Mouse (Mus musculus) intestine, embryonic 15.5 days (tissue): Measurements from ENCODE around the gene Gamt. TPM values are rescaled to one million over a fixed set of nuclear protein-coding genes. Genes with fewer than 3 reads are reported as not detected.
"Not testable (repeated sequence)": the region's sequence is repeated elsewhere in the genome, so short reads cannot be mapped to it uniquely, and the experiment has no call there.

ENCODE experiments used
- ATAC-seq: fragments of 200-750 bp; cut with Nextera tagmentation; 2 replicates; pipeline ENCODE4 v1.8.0; 2017; ENCODE audit warnings: moderate TSS enrichment, moderate library complexity
- H3K27ac ChIP-seq: fragments of 300-500 bp; sonication (generic); 2 replicates; pipeline ENCODE4 v1.5.1; 2015; ENCODE audit warnings: mild to moderate bottlenecking, inconsistent platforms
- H3K27me3 ChIP-seq: fragments of 300-500 bp; sonication (generic); replicated peaks from 2 replicates; pipeline ENCODE4 v1.6.1; 2015; ENCODE audit warnings: inconsistent platforms
- H3K36me3 ChIP-seq: fragments of 300-500 bp; sonication (generic); 2 replicates; pipeline ENCODE4 v1.6.1; 2015; ENCODE audit warnings: inconsistent platforms
- H3K4me1 ChIP-seq: fragments of 300-500 bp; sonication (generic); replicated peaks from 2 replicates; pipeline ENCODE4 v1.6.1; 2015; ENCODE audit warnings: inconsistent platforms
- H3K4me2 ChIP-seq: fragments of 300-500 bp; sonication (generic); replicated peaks from 2 replicates; pipeline ENCODE4 v1.6.1; 2015; ENCODE audit warnings: mild to moderate bottlenecking, inconsistent platforms
- H3K4me3 ChIP-seq: fragments of 300-500 bp; sonication (generic); replicated peaks from 2 replicates; pipeline ENCODE4 v1.5.1; 2015; ENCODE audit warnings: inconsistent platforms
- H3K9ac ChIP-seq: fragments of 300-500 bp; sonication (generic); 2 replicates; pipeline ENCODE4 v1.6.1; 2015; ENCODE audit warnings: inconsistent platforms
- H3K9me3 ChIP-seq: fragments of 300-500 bp; sonication (generic); 2 replicates; pipeline ENCODE4 v1.6.1; 2016; ENCODE audit warnings: inconsistent platforms
- WGBS: fragments of 180-500 bp; shearing (Covaris S2); methylation state at CpG from one replicate; pipeline ENCODE4 v1.1.7; 2015; 5-methylcytosine and 5-hydroxymethylcytosine counted together
- polyA plus RNA-seq: library from polyadenylated mRNA; unstranded; fragments of >200 nt; fragmentation: Nextera tagmentation; extraction: Ambion mirVana; gene quantifications from 2 replicates; pipeline ENCODE4 v1.2.1, GENCODE M21; 2015

The Gamt gene
- polyA plus RNA-seq, 1 experiment from 2014 or later, result 71.0 TPM

GRCm38 (mm10) chr10:80254331-80255297 is 6.2 kb downstream of the Gamt start:
- no peak for ATAC-seq
- Histone ChIP-seq H3K4me1 (peaks cover 25% of the 10 kb centered on the region), H3K9me3 (no peaks in the 10 kb centered on the region), H3K9ac (no peak overlapping the region), H3K27me3 (no peaks in the 10 kb centered on the region), H3K27ac (no peak overlapping the region), H3K4me2 (no peak overlapping the region), H3K36me3 (peaks cover 52% of the 10 kb centered on the region), H3K4me3 (no peak overlapping the region)
- 92% methylated on average over 26 of the region's 26 CpGs for WGBS

GRCm38 (mm10) chr10:80253551-80253950 is 7.3 kb downstream of the Gamt start:
- Histone ChIP-seq H3K36me3 (peaks cover 48% of the 10 kb centered on the region), H3K4me2 (no peak overlapping the region), H3K9me3 (no peaks in the 10 kb centered on the region), H3K4me3 (no peak overlapping the region), H3K9ac (no peak overlapping the region), H3K27me3 (no peaks in the 10 kb centered on the region), H3K4me1 (peaks cover 19% of the 10 kb centered on the region), H3K27ac (no peak overlapping the region)
- WGBS, result 79% methylated on average over 6 of the region's 6 CpGs
- no peak for ATAC-seq

DNA sequence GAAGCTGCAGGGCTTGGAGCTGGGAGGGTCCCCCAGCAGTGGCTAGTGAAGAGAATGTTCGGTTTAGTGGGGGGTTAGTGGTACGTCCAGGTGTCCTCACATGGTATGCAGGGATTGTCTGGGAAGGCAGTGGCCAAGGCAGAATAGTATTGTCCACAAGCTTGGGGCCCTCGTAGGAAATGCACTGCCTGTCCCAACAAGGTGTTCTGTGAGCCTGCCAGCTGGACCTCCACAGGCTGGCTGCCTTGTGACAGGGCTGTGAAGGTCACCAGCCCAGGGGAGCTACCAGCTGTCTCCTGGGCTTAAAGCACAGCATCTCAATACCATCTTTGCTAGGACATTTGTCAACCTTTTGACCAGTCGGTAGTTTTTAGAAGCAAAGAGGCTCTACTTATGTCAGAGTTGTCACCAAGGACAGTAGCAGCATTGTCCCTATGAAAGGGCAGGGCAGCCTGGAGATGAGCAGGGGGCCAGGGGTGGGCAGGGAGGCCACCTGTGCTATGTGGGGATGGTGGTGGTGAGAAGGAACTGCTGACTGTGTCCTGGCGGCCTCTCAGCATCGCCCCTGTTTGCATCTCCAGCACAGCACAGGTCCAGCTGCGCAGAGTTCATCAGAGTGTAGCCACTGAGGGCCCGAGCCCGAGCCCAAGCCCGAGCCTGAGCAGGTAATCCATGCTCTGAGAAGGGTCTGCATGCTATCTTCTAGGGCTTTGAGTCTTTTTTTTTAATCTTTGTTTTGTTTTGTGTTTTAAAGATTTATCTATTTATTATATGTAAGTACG is 8.1 kb downstream of the Gamt start:
- Histone ChIP-seq H3K27ac (no peak overlapping the region), H3K36me3 (peaks cover 40% of the 10 kb centered on the region), H3K4me2 (no peak overlapping the region), H3K9ac (no peak overlapping the region), H3K4me3 (no peak overlapping the region), H3K27me3 (no peaks in the 10 kb centered on the region), H3K4me1 (peaks cover 23% of the 10 kb centered on the region), H3K9me3 (no peaks in the 10 kb centered on the region)
- WGBS, result 87% methylated on average over 11 of the region's 11 CpGs
- no peak for ATAC-seq

- Histone ChIP-seq H3K27ac (no peak overlapping the region), H3K4me3 (no peak overlapping the region), H3K9ac (no peak overlapping the region), H3K36me3 (peaks cover 36% of the 10 kb centered on the region), H3K4me1 (peaks cover 23% of the 10 kb centered on the region), H3K27me3 (no peaks in the 10 kb centered on the region), H3K4me2 (no peak overlapping the region), H3K9me3 (no peaks in the 10 kb centered on the region)
- ATAC-seq, result no peak
Measured at GRCm38 (mm10) chr10:80252011-80252410, 8.8 kb downstream of the Gamt start.

GRCm38 (mm10) chr10:80250573-80250972 is 10.2 kb downstream of the Gamt start:
- Histone ChIP-seq H3K9ac (peak overlapping the region; percentile 75), H3K4me2 (peak overlapping the region; percentile 80), H3K27me3 (no peaks in the 10 kb centered on the region), H3K9me3 (no peaks in the 10 kb centered on the region), H3K27ac (no peak overlapping the region), H3K4me3 (no peak overlapping the region), H3K36me3 (peaks cover 24% of the 10 kb centered on the region), H3K4me1 (peaks cover 23% of the 10 kb centered on the region)
- ATAC-seq, result no peak
- WGBS, result 86% methylated on average over 4 of the region's 4 CpGs

DNA sequence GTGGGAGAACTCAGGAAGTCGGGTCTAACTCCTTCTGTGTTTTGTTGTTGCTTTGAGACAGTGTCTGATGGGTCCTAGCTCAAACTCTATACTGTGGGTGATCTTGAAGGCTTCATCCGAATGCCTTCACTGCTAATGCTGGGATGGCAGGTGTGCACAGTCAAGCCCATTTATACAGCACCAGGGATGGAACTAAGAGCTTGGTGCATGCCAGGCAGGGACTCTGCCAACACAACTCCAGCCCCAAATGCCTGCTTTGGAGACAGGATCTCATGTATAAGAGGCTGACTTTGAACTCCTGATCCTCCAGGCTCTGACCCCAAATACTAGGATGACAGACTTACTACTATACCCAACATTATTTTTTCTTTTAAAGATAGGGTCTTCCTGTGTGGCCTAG is 10.8 kb downstream of the Gamt start:
- Histone ChIP-seq H3K27ac (peak overlapping the region; percentile 90), H3K36me3 (peaks cover 23% of the 10 kb centered on the region), H3K4me3 (peak overlapping the region; percentile 73), H3K4me2 (peak overlapping the region; percentile 80), H3K27me3 (no peaks in the 10 kb centered on the region), H3K9ac (peak overlapping the region; percentile 75), H3K9me3 (no peaks in the 10 kb centered on the region), H3K4me1 (peaks cover 23% of the 10 kb centered on the region)
- ATAC-seq, result no peak
- 40% methylated on average over 2 of the region's 2 CpGs for WGBS

GRCm38 (mm10) chr10:80248971-80249640 is 11.7 kb downstream of the Gamt start, which contains the start of gene Ndufs7:
Gene Ndufs7, plus strand, starts transcription at chr10:80249121.
- H3K27me3 ChIP-seq, result no peaks in the 10 kb centered on the region
- H3K9me3 ChIP-seq, result no peaks in the 10 kb centered on the region
- peak within 1 kb of the TSS; percentile 73 for H3K4me3 ChIP-seq
- peak within 1 kb of the TSS; percentile 75 for H3K9ac ChIP-seq
- peak within 1 kb of the TSS; percentile 80 for H3K4me2 ChIP-seq
- WGBS, result under 1% methylated on average over 53 of the region's 53 CpGs
- H3K4me1 ChIP-seq, result peaks cover 20% of the 10 kb centered on the region
- H3K27ac ChIP-seq, result peak within 1 kb of the TSS; percentile 90
- H3K36me3 ChIP-seq, result peaks cover 21% of the 10 kb centered on the region
- ATAC-seq, result peak; percentile 94

- not testable (repeated sequence) for H3K9me3 ChIP-seq, ATAC-seq, H3K27me3 ChIP-seq, H3K27ac ChIP-seq, H3K9ac ChIP-seq
- H3K4me3 ChIP-seq, result peak overlapping the region; percentile 73
- WGBS, result 26% methylated on average over 3 of the region's 3 CpGs
- peaks cover 24% of the 10 kb centered on the region for H3K36me3 ChIP-seq
- peaks cover 20% of the 10 kb centered on the region for H3K4me1 ChIP-seq
- peak overlapping the region; percentile 80 for H3K4me2 ChIP-seq
Measured at GRCm38 (mm10) chr10:80248437-80248836, 12.4 kb downstream of the Gamt start.

DNA sequence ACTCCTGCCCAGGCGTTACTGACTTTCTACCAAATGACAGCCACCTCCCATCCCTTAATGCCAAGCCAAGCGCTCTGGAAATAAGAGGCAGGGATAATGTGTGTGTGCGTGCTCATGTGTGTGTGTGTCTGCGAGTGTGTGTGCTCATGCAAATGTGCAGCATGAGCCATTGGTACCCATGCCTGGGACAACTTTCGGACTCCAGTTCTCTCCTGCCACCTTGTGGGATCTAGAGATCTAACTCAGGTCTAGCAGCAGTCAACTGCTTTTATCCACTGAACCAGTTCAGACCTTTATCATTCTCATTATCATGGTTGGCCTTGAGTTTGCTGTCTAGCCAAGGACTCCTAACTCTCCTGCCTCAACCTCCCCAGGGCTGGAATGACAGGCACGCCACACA is 13.0 kb downstream of the Gamt start:
- H3K4me3 ChIP-seq, result no peak overlapping the region
- H3K4me1 ChIP-seq, result peaks cover 20% of the 10 kb centered on the region
- 46% methylated on average over 6 of the region's 6 CpGs for WGBS
- H3K9ac ChIP-seq, result no peak overlapping the region
- no peak overlapping the region for H3K27ac ChIP-seq
- H3K4me2 ChIP-seq, result no peak overlapping the region
- H3K9me3 ChIP-seq, result no peaks in the 10 kb centered on the region
- ATAC-seq, result no peak
- H3K27me3 ChIP-seq, result no peaks in the 10 kb centered on the region
- peaks cover 25% of the 10 kb centered on the region for H3K36me3 ChIP-seq

DNA sequence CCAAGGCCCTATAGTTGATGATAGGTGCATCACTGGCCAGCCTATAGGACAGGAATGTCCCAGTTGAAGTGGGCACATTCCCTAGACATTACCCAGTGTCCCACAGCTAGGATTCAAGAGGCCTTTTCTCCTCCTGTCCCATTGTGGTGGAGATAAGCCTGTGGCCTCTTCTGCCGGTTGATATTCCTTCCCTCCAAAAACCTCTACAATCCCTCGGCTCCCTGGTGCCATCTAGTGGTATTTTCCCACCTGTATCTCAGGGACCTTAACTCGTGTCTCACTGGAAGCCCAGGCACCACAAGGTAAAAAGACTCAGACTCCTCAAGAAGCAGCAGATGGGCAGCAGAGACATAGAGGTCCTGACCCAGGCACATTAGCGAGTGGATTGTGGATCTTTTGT is 15.2 kb downstream of the Gamt start:
- no peak for ATAC-seq
- H3K36me3 ChIP-seq, result peaks cover 38% of the 10 kb centered on the region
- no peak overlapping the region for H3K9ac ChIP-seq
- H3K4me1 ChIP-seq, result peaks cover 17% of the 10 kb centered on the region
- no peaks in the 10 kb centered on the region for H3K9me3 ChIP-seq
- 4% methylated on average over 4 of the region's 4 CpGs for WGBS
- H3K4me3 ChIP-seq, result no peak overlapping the region
- H3K4me2 ChIP-seq, result no peak overlapping the region
- H3K27me3 ChIP-seq, result no peaks in the 10 kb centered on the region
- H3K27ac ChIP-seq, result peak overlapping the region; percentile 36; the same call in 1 of the 2 replicates

- H3K27me3 ChIP-seq, result no peaks in the 10 kb centered on the region
- ATAC-seq, result no peak
- H3K4me3 ChIP-seq, result no peak overlapping the region
- peak overlapping the region; percentile 36 for H3K27ac ChIP-seq
- H3K4me2 ChIP-seq, result no peak overlapping the region
- H3K9ac ChIP-seq, result no peak overlapping the region
- WGBS, result 34% methylated on average over 5 of the region's 5 CpGs
- H3K9me3 ChIP-seq, result no peaks in the 10 kb centered on the region
- H3K36me3 ChIP-seq, result peaks cover 45% of the 10 kb centered on the region
- peaks cover 10% of the 10 kb centered on the region; the same call in 1 of the 2 replicates for H3K4me1 ChIP-seq
Measured at GRCm38 (mm10) chr10:80244791-80245399, 15.9 kb downstream of the Gamt start.
